Mouse (Mus musculus): Measurements from ENCODE around the gene Runx2.

Runx2 gene

GRCm38 (mm10) chr17:44620456-44620855 is 194.1 kb downstream of the Runx2 start:
- in situ Hi-C loops (cut with MboI), result no loop called here

GRCm38 (mm10) chr17:44618691-44619090 is 195.9 kb downstream of the Runx2 start:
- in situ Hi-C loops (cut with MboI), result no loop called here

- in situ Hi-C loops (cut with MboI), result no loop called here
Observed at GRCm38 (mm10) chr17:44618175-44618574, 196.4 kb downstream of the Runx2 start.

- in situ Hi-C loops (cut with MboI), result no loop called here
Observed at GRCm38 (mm10) chr17:44617741-44618140, 196.9 kb downstream of the Runx2 start.

GRCm38 (mm10) chr17:44613716-44614715 is 200.6 kb downstream of the Runx2 start:
- in situ Hi-C loops (cut with MboI), result no loop called here

- in situ Hi-C loops (cut with MboI), result no loop called here
Observed at GRCm38 (mm10) chr17:44612641-44613040, 202.0 kb downstream of the Runx2 start.

GRCm38 (mm10) chr17:44612002-44612401 is 202.6 kb downstream of the Runx2 start:
- in situ Hi-C loops (cut with MboI), result no loop called here

- in situ Hi-C loops (cut with MboI), result no loop called here
Observed at GRCm38 (mm10) chr17:44611543-44611942, 203.1 kb downstream of the Runx2 start.

- in situ Hi-C loops (cut with MboI), result no loop called here
Observed at GRCm38 (mm10) chr17:44610828-44611227, 203.8 kb downstream of the Runx2 start.

- in situ Hi-C loops (cut with MboI), result no loop called here
Observed at GRCm38 (mm10) chr17:44609897-44610641, 204.5 kb downstream of the Runx2 start.

GRCm38 (mm10) chr17:44609356-44609755 is 205.2 kb downstream of the Runx2 start:
- in situ Hi-C loops (cut with MboI), result no loop called here

- in situ Hi-C loops (cut with MboI), result no loop called here
Observed at GRCm38 (mm10) chr17:44608907-44609306, 205.7 kb downstream of the Runx2 start.

GRCm38 (mm10) chr17:44607383-44607782 is 207.2 kb downstream of the Runx2 start:
- in situ Hi-C loops (cut with MboI), result no loop called here

- in situ Hi-C loops (cut with MboI), result no loop called here
Observed at GRCm38 (mm10) chr17:44606245-44606644, 208.4 kb downstream of the Runx2 start.

- in situ Hi-C loops (cut with MboI), result no loop called here
Observed at GRCm38 (mm10) chr17:44605749-44606148, 208.8 kb downstream of the Runx2 start.

- in situ Hi-C loops (cut with MboI), result no loop called here
Observed at GRCm38 (mm10) chr17:44603170-44603569, 211.4 kb downstream of the Runx2 start.

- in situ Hi-C loops (cut with MboI), result no loop called here
Observed at GRCm38 (mm10) chr17:44601317-44602021, 213.1 kb downstream of the Runx2 start.

GRCm38 (mm10) chr17:44599856-44600255 is 214.7 kb downstream of the Runx2 start:
- in situ Hi-C loops (cut with MboI), result no loop called here

- in situ Hi-C loops (cut with MboI), result no loop called here
Observed at GRCm38 (mm10) chr17:44599132-44599531, 215.5 kb downstream of the Runx2 start.

- in situ Hi-C loops (cut with MboI), result no loop called here
Observed at GRCm38 (mm10) chr17:44597918-44598504, 216.6 kb downstream of the Runx2 start.

- in situ Hi-C loops (cut with MboI), result no loop called here
Observed at GRCm38 (mm10) chr17:44592737-44593090, 221.9 kb downstream of the Runx2 start.

Data from mature B cell (primary cell).